28 mouse cellular contexts compared by ENCODE assay signal in genomic region chr9:31192378-31192777, GRCm38 (mm10).
"Had no signal": no experiment of that assay in that cellular context is flagged by ENCODE, and none has a peak within 500 bp of the region (broad histone marks: within the 10 kb centered on the region; RNA-seq: fewer than 3 reads in every experiment).

No protein-coding gene starts in this region.

- H3K27ac ChIP-seq: left cerebral cortex, adult 2 months; limb, embryonic 10.5 days; limb, embryonic 12.5 days; limb, embryonic 13.5 days; limb, embryonic 15.5 days; liver, embryonic 13.5 days; liver, embryonic 14.5 days; liver, embryonic 15.5 days; lung, embryonic 15.5 days; macrophage; midbrain, embryonic 10.5 days; midbrain, embryonic 12.5 days; midbrain, embryonic 13.5 days; midbrain, embryonic 15.5 days had no signal

- H3K4me1 ChIP-seq: limb, embryonic 15.5 days; megakaryocyte, embryonic 14.5 days; midbrain, embryonic 15.5 days had no signal

- H3K36me3 ChIP-seq: midbrain, embryonic 13.5 days; midbrain, embryonic 15.5 days had no signal

- ATAC-seq: midbrain, embryonic 13.5 days; midbrain, embryonic 15.5 days; midbrain, embryonic 16.5 days had no signal

- H3K9me3 ChIP-seq: limb, embryonic 10.5 days; limb, embryonic 12.5 days; limb, embryonic 13.5 days; limb, embryonic 15.5 days; liver, embryonic 13.5 days; liver, embryonic 15.5 days; lung, embryonic 15.5 days; midbrain, embryonic 10.5 days; midbrain, embryonic 12.5 days; midbrain, embryonic 13.5 days; midbrain, embryonic 15.5 days had no signal

- H3K4me2 ChIP-seq: limb, embryonic 12.5 days; limb, embryonic 13.5 days; limb, embryonic 15.5 days; liver, embryonic 13.5 days; liver, embryonic 15.5 days; lung, embryonic 14.5 days; lung, embryonic 15.5 days; midbrain, embryonic 11.5 days; midbrain, embryonic 12.5 days; midbrain, embryonic 13.5 days; midbrain, embryonic 15.5 days had no signal

- DNase-seq: layer of hippocampus, postnatal 36 days; left cerebral cortex, postnatal 4 days; liver, embryonic 13.5 days; lung, adult 18-20 months; lung, adult 2 months; lung, embryonic 14.5 days; lung, postnatal 10 days; lung, postnatal 14 days; lung, postnatal 36 days; lung, postnatal 4 days; midbrain, embryonic 14.5 days had no signal

- H3K4me3 ChIP-seq: left cerebral cortex, adult 2 months; limb, embryonic 10.5 days; limb, embryonic 12.5 days; limb, embryonic 13.5 days; limb, embryonic 15.5 days; liver, embryonic 13.5 days; liver, embryonic 15.5 days; lung, embryonic 15.5 days; megakaryocyte, embryonic 14.5 days; midbrain, embryonic 10.5 days; midbrain, embryonic 12.5 days; midbrain, embryonic 13.5 days; midbrain, embryonic 15.5 days; myocyte had no signal

- H3K27me3 ChIP-seq: limb, embryonic 12.5 days; limb, embryonic 13.5 days; limb, embryonic 15.5 days; liver, embryonic 13.5 days; liver, embryonic 15.5 days; lung, embryonic 15.5 days; megakaryocyte, embryonic 14.5 days; midbrain, embryonic 12.5 days; midbrain, embryonic 13.5 days; midbrain, embryonic 15.5 days had no signal

- H3K9ac ChIP-seq: limb, embryonic 12.5 days; limb, embryonic 13.5 days; limb, embryonic 15.5 days; liver, embryonic 13.5 days; liver, embryonic 14.5 days; liver, embryonic 15.5 days; lung, embryonic 14.5 days; lung, embryonic 15.5 days; midbrain, embryonic 12.5 days; midbrain, embryonic 13.5 days; midbrain, embryonic 15.5 days had no signal
